Mouse (Mus musculus) cerebellum, postnatal 36 days (tissue): ENCODE measurements around the gene Camta1.

Source experiments
- DNase-seq, 2 experiments: peaks; one replicate each; pipeline ENCODE4 v3.0.0; 2021 to 2022; ENCODE audit warnings: mixed read lengths in 2 of 2

Gene Camta1

GRCm38 (mm10) chr4:151310773-151311172 is 550.9 kb downstream of the Camta1 start:
- DNase-seq, result no peak

- peak; percentile 60 to 65 for DNase-seq
These were observed 551.5 kb downstream of the Camta1 start for GRCm38 (mm10) chr4:151310056-151310685.

- DNase-seq, result peak; percentile 38 to 41
These were observed 554.8 kb downstream of the Camta1 start for GRCm38 (mm10) chr4:151306890-151307289.

- DNase-seq, result peak; percentile 50 to 57
These were observed 555.3 kb downstream of the Camta1 start for GRCm38 (mm10) chr4:151306311-151306765.

GRCm38 (mm10) chr4:151305761-151306160 is 555.9 kb downstream of the Camta1 start:
- DNase-seq, result no peak

- DNase-seq, result no peak
These were observed 557.7 kb downstream of the Camta1 start for GRCm38 (mm10) chr4:151303931-151304330.

- DNase-seq, result no peak
These were observed 558.2 kb downstream of the Camta1 start for GRCm38 (mm10) chr4:151303436-151303835.

GRCm38 (mm10) chr4:151302195-151303126 is 559.2 kb downstream of the Camta1 start:
- DNase-seq, result peak; percentile 41 to 58

- peak in 1 of 2 experiments; percentile 42 for DNase-seq
These were observed 560.3 kb downstream of the Camta1 start for GRCm38 (mm10) chr4:151301337-151301736.

- DNase-seq, result no peak
These were observed 561.0 kb downstream of the Camta1 start for GRCm38 (mm10) chr4:151300706-151301105.

- DNase-seq, result no peak
These were observed 566.0 kb downstream of the Camta1 start for GRCm38 (mm10) chr4:151295515-151296203.

GRCm38 (mm10) chr4:151288893-151289585 is 572.6 kb downstream of the Camta1 start:
- no peak for DNase-seq

GRCm38 (mm10) chr4:151285905-151286445 is 575.7 kb downstream of the Camta1 start:
- peak in 1 of 2 experiments; percentile 30 for DNase-seq

GRCm38 (mm10) chr4:151285432-151285831 is 576.2 kb downstream of the Camta1 start:
- DNase-seq, result no peak

- DNase-seq, result peak; percentile 81 to 91
These were observed 578.5 kb downstream of the Camta1 start for GRCm38 (mm10) chr4:151283092-151283741.

- DNase-seq, result no peak
These were observed 579.6 kb downstream of the Camta1 start for GRCm38 (mm10) chr4:151282103-151282502.

GRCm38 (mm10) chr4:151275292-151275691 is 586.4 kb downstream of the Camta1 start:
- DNase-seq, result peak; percentile 55

- no peak for DNase-seq
These were observed 597.8 kb downstream of the Camta1 start for GRCm38 (mm10) chr4:151263786-151264414.

- peak; percentile 37 to 43 for DNase-seq
These were observed 598.6 kb downstream of the Camta1 start for GRCm38 (mm10) chr4:151263052-151263451.

GRCm38 (mm10) chr4:151256622-151257021 is 605.1 kb downstream of the Camta1 start:
- no peak for DNase-seq

GRCm38 (mm10) chr4:151250824-151251223 is 610.9 kb downstream of the Camta1 start:
- DNase-seq, result no peak
